Mouse (Mus musculus) intestine, embryonic 16.5 days (tissue): ENCODE results near the gene Rpf2. TPM values are rescaled to one million over a fixed set of nuclear protein-coding genes. Genes with fewer than 3 reads are reported as not detected.
A peak's percentile ranks its signal among the peaks of the same experiment; 100 is the strongest.

Experiments used
- ATAC-seq: fragments of 200-750 bp; cut with Nextera tagmentation; 2 replicates; pipeline ENCODE4 v1.8.0; 2017; ENCODE audit warnings: moderate TSS enrichment, moderate library complexity
- H3K27ac ChIP-seq: fragments of 300-500 bp; sonication (generic); 2 replicates; pipeline ENCODE4 v1.5.1; 2014; ENCODE audit warnings: mild to moderate bottlenecking, low read length
- H3K27me3 ChIP-seq: fragments of 300-500 bp; sonication (generic); replicated peaks from 2 replicates; pipeline ENCODE4 v1.6.1; 2014; ENCODE audit warnings: low read length, control low read depth, mixed read lengths; ENCODE audit not compliant: control insufficient read depth, insufficient read depth
- H3K36me3 ChIP-seq: fragments of 300-500 bp; sonication (generic); 2 replicates; pipeline ENCODE4 v1.6.1; 2014; ENCODE audit warnings: low read length, control low read depth; ENCODE audit not compliant: control insufficient read depth, insufficient read depth
- H3K4me1 ChIP-seq: fragments of 300-500 bp; sonication (generic); 2 replicates; pipeline ENCODE4 v1.6.1; 2014; ENCODE audit warnings: low read length, control low read depth, mixed read lengths; ENCODE audit not compliant: control insufficient read depth, insufficient read depth
- H3K4me2 ChIP-seq: fragments of 300-500 bp; sonication (generic); 2 replicates; pipeline ENCODE4 v1.6.1; 2014; ENCODE audit warnings: low read depth, low read length, control low read depth
- H3K4me3 ChIP-seq: fragments of 300-500 bp; sonication (generic); 2 replicates; pipeline ENCODE4 v1.5.1; 2014; ENCODE audit warnings: mild to moderate bottlenecking, low read length
- H3K9ac ChIP-seq: fragments of 300-500 bp; sonication (generic); 2 replicates; pipeline ENCODE4 v1.6.1; 2014; ENCODE audit warnings: low read depth, low read length
- H3K9me3 ChIP-seq: fragments of 300-500 bp; sonication (generic); 2 replicates; pipeline ENCODE4 v1.6.1; 2016; ENCODE audit warnings: low read length, control low read depth; ENCODE audit not compliant: control insufficient read depth
- WGBS: fragments of 180-500 bp; shearing (Covaris S2); extraction: QIAGEN DNeasy Blood & Tissue Kit; methylation state at CpG from one replicate; pipeline ENCODE4 v1.1.7; 2014; 5-methylcytosine and 5-hydroxymethylcytosine counted together
- polyA plus RNA-seq: library from polyadenylated mRNA; unstranded; fragments of >200 nt; fragmentation: Nextera tagmentation; extraction: Ambion mirVana; gene quantifications from 2 replicates; pipeline ENCODE4 v1.2.1, GENCODE M21; 2015

The Rpf2 gene
- polyA plus RNA-seq, 1 experiment from 2014 or later, result 70.0 TPM

- H3K4me2 ChIP-seq, result peak within 1 kb of the TSS; percentile 86
- H3K4me1 ChIP-seq, result peaks cover 10% of the 10 kb centered on the region
- H3K9ac ChIP-seq, result peak within 1 kb of the TSS; percentile 90
- H3K27ac ChIP-seq, result peak within 1 kb of the TSS; percentile 97
- peak within 1 kb of the TSS; percentile 93 for H3K4me3 ChIP-seq
- peak; percentile 83 for ATAC-seq
- peaks cover 8% of the 10 kb centered on the region for H3K36me3 ChIP-seq
- WGBS, result under 1% methylated on average over 43 of the region's 43 CpGs
- H3K9me3 ChIP-seq, result no peaks in the 10 kb centered on the region
- no peaks in the 10 kb centered on the region for H3K27me3 ChIP-seq
Measured at GRCm38 (mm10) chr10:40257414-40258255, 10.8 kb upstream of the Rpf2 start, which contains the start of gene Gtf3c6. Gene Gtf3c6, minus strand, starts transcription at chr10:40258108.

DNA sequence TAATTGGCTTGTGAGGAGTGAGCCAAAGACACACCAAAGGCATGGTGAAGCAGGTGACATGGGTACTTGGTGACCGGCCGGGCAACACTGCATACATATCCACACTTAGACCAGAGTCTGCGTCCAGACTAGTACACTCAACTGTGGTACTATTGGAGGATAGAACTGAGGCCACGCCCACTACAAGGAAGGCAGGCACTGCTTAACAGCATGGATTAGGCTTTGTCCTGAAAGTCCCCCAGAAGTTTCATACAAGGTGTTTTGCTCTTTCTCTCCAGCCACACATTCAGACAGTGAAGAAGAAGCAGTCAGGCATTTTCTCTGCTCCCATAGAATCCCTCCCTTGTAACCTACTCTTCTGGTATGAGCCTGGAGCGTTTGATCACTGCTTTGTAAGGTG lies 9.9 kb upstream of the Rpf2 start:
- Histone ChIP-seq H3K4me3 (peak overlapping the region; percentile 93), H3K27me3 (no peaks in the 10 kb centered on the region), H3K36me3 (peaks cover 10% of the 10 kb centered on the region), H3K4me2 (peak overlapping the region; percentile 86), H3K4me1 (peaks cover 10% of the 10 kb centered on the region), H3K9ac (peak overlapping the region; percentile 90), H3K27ac (peak overlapping the region; percentile 97), H3K9me3 (no peaks in the 10 kb centered on the region)
- ATAC-seq, result peak; percentile 69
- WGBS, result 2% methylated on average over 5 of the region's 5 CpGs

DNA sequence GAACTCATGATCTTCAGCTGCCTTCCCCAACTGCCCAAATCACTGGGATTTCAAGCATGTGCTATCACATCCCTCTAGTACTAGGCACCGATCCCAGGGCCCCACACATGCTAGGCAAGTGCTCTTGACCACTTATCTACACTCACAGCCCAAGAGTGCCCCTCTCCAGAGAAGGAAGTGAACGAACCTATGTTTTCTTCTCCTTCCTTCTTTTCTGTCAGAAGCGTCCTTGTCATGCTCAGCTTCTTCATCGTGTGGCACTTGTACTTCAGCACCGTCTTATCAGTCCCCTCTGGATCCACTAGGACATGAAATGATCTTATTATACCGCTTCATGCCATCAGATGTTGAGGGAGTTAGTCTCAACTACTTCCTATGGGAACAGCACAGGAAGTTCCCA lies 4.1 kb upstream of the Rpf2 start:
- Histone ChIP-seq H3K27me3 (no peaks in the 10 kb centered on the region), H3K4me2 (no peak overlapping the region), H3K36me3 (peaks cover 24% of the 10 kb centered on the region), H3K4me3 (no peak overlapping the region), H3K9me3 (no peaks in the 10 kb centered on the region), H3K9ac (no peak overlapping the region), H3K27ac (no peak overlapping the region), H3K4me1 (peaks cover 3% of the 10 kb centered on the region; the same call in 1 of the 2 replicates)
- ATAC-seq, result no peak
- WGBS, result 84% methylated on average over 6 of the region's 6 CpGs

DNA sequence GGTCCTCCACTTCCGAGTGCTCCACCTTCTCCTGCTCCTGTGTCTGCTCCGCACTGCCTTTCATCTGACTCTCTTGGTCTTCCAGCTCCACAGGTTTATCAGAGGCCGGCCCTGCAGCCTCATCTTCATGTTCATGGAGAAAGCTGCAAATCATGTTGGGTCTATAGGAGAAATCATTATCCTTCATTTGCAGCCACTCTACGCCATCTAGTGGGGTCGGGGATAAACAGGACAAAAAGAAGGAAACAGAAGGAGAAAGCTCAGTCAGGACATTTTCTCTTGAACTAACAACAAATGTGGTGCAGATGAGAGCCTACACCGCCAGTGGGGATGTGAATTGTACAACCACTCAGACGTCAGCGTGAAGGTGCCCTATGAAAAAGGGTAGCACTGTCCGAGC lies 2.8 kb upstream of the Rpf2 start:
- Histone ChIP-seq H3K4me3 (no peak overlapping the region), H3K4me1 (peaks cover 3% of the 10 kb centered on the region), H3K9me3 (no peaks in the 10 kb centered on the region), H3K27me3 (no peaks in the 10 kb centered on the region), H3K36me3 (peaks cover 24% of the 10 kb centered on the region), H3K9ac (no peak overlapping the region), H3K4me2 (no peak overlapping the region), H3K27ac (no peak overlapping the region)
- 89% methylated on average over 9 of the region's 9 CpGs for WGBS
- ATAC-seq, result no peak

DNA sequence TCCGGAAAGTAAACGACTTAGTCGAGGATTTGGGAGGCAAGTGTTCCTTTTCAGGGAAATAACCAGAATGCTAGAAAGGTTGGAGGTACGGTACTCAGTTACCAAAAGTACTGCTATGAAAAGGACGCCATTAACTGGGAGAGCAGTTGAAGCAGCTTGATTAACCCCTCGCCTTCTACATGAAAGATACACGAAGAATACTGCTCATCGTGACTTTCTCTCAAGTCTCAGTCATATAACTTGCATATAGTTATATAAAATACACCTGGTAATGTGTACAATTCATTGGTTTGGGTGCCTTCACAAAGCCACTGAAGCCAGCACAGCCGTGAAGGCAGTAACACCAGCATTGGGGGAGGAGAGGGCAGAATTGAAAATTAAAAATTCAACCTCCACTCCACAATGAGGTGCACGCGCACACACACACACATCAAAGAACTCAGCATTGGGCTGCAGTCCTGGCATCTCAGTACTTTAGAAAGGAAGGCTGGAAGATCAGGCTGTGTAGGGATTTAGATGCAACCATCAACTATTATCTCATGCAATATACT lies 405 bp upstream of the Rpf2 start:
- Histone ChIP-seq H3K9ac (0 out of 2 replicates have a peak overlapping the region, but pooled peaks have one; percentile 77), H3K4me1 (peaks cover 3% of the 10 kb centered on the region), H3K9me3 (no peaks in the 10 kb centered on the region), H3K27ac (0 out of 2 replicates have a peak overlapping the region, but pooled peaks have one; percentile 5), H3K4me2 (peak overlapping the region; percentile 67), H3K36me3 (peaks cover 19% of the 10 kb centered on the region), H3K27me3 (no peaks in the 10 kb centered on the region), H3K4me3 (peak overlapping the region; percentile 82)
- peak; percentile 41 for ATAC-seq
- WGBS, result 30% methylated on average over 11 of the region's 11 CpGs

DNA sequence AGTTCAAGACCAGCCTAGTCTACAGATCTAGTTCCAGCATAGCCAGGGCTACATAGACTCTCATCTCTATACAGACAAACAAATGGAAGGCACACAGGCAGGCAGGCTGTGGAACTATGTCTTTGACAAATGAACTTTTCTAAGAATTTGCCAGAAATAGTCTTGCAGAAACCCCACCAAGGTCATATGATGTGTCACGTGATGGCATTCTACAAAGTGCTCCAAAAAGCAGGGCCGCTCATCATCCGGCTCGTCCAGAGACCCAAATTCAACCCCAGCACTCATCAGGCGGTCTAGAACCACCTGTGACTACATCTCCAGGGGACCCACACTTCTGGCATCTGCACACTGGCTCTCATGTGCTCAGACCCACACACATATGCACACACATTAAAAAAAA lies 9.0 kb downstream of the Rpf2 start:
- no peaks in the 10 kb centered on the region for H3K9me3 ChIP-seq
- H3K4me2 ChIP-seq, result no peak overlapping the region
- no peak overlapping the region for H3K4me3 ChIP-seq
- no peaks in the 10 kb centered on the region for H3K4me1 ChIP-seq
- ATAC-seq, result no peak
- H3K27me3 ChIP-seq, result no peaks in the 10 kb centered on the region
- H3K36me3 ChIP-seq, result peaks cover 16% of the 10 kb centered on the region; the same call in 1 of the 2 replicates
- H3K27ac ChIP-seq, result no peak overlapping the region
- no peak overlapping the region for H3K9ac ChIP-seq
- 96% methylated on average over 5 of the region's 5 CpGs for WGBS

DNA sequence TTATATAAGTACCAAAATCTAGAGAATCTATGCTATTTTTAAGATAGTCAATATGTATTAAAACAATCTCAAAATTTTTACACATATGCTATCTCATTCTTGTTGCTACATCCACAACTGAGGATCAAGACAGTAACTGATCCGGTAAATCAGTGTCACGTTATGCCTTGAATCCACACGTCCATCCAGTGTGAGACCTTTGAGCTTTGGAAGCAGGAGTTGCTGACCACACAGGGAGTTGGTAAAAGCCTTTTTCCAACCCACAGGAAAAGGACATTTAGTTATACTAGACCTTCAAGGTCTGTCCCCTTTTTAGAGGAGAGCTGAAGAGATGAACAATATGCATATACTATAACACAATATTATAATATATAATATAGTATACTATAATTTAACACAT lies 13.6 kb downstream of the Rpf2 start:
- WGBS, result 84% methylated on average over 3 of the region's 3 CpGs
- Histone ChIP-seq H3K9ac (no peak overlapping the region), H3K4me2 (no peak overlapping the region), H3K4me1 (no peaks in the 10 kb centered on the region), H3K27ac (no peak overlapping the region), H3K27me3 (no peaks in the 10 kb centered on the region), H3K36me3 (peaks cover 10% of the 10 kb centered on the region; the same call in 1 of the 2 replicates), H3K4me3 (no peak overlapping the region), H3K9me3 (no peaks in the 10 kb centered on the region)
- ATAC-seq, result no peak

DNA sequence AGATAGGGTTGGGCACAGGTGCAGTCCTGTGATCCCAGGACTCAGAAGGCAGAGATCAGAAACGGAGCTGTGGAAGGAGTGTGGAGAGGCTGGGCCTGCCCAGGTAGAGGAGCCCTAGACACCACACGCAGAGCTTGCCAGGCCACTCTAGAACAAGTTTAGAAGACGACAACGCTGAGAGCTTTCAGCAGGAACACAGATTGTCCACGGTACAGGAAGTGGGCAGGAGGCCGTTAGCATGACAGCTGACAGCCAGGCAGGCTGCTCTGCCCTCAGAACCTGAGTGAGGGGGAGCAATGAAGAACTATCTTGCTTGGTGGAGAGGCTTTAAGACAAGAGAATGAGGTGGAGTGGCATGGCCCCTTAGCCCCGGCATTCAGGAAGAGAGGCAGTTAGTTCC lies 14.4 kb downstream of the Rpf2 start:
- no peaks in the 10 kb centered on the region for H3K4me1 ChIP-seq
- no peaks in the 10 kb centered on the region for H3K27me3 ChIP-seq
- H3K4me2 ChIP-seq, result no peak overlapping the region
- no peaks in the 10 kb centered on the region for H3K9me3 ChIP-seq
- ATAC-seq, result no peak
- H3K36me3 ChIP-seq, result peaks cover 10% of the 10 kb centered on the region; the same call in 1 of the 2 replicates
- no peak overlapping the region for H3K4me3 ChIP-seq
- H3K27ac ChIP-seq, result no peak overlapping the region
- 83% methylated on average over 7 of the region's 7 CpGs for WGBS
- no peak overlapping the region for H3K9ac ChIP-seq

- no peak overlapping the region for H3K4me2 ChIP-seq
- ATAC-seq, result no peak
- H3K4me1 ChIP-seq, result no peaks in the 10 kb centered on the region
- H3K27me3 ChIP-seq, result no peaks in the 10 kb centered on the region
- H3K9ac ChIP-seq, result no peak overlapping the region
- no peaks in the 10 kb centered on the region for H3K9me3 ChIP-seq
- H3K4me3 ChIP-seq, result no peak overlapping the region
- no peak overlapping the region for H3K27ac ChIP-seq
- H3K36me3 ChIP-seq, result peaks cover 13% of the 10 kb centered on the region
- 95% methylated on average over 1 of the region's 1 CpGs for WGBS
Measured at GRCm38 (mm10) chr10:40229725-40230124, 17.1 kb downstream of the Rpf2 start.
